Mouse (Mus musculus) embryonic fibroblast, embryonic 13.5 days (primary cell): ENCODE results near the gene Pold4.

Experiments used
- CTCF ChIP-seq: IDR thresholded peaks from 2 replicates; pipeline ENCODE4 v1.5.1; 2011; ENCODE audit warnings: mild to moderate bottlenecking, control low read depth, low read length, moderate library complexity, borderline replicate concordance; ENCODE audit not compliant: insufficient read depth
- POLR2A ChIP-seq: IDR thresholded peaks from 2 replicates; pipeline ENCODE4 v1.6.1; 2011; ENCODE audit warnings: low read depth, mild to moderate bottlenecking, control low read depth, low read length, moderate library complexity

DNA sequence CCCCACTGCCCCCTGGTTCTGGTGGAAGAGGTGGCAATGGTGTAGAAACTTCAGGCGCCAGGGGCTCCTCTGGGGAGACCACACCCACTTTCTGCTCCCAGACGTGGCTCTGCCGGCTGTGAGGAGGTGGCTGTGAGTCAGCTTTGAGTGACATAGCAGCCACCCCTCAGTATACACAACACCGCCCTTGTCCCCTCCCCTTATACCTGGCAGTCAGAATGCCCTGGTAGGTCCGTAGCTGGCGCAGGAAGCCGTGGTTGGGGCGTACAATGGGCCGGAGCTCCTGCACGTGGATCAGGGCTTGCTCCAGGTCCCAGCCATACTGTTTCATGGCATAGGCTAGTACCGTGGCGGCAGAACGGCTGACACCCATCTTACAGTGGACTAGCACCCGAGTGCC, 32.0 kb downstream of the Pold4 start:
- TF ChIP-seq CTCF (no peak), POLR2A (no peak)
